Mouse (Mus musculus) CD8-positive naive resting alpha-beta T cell, adult 2 months (primary cell): ENCODE data around the gene Trmt10a.

Source experiments
- DNase-seq, 2 experiments: peaks; one replicate each; pipeline ENCODE4 v3.0.0; 2022; ENCODE audit warnings: low read depth in 2 of 2, low spot score in 2 of 2

Gene Trmt10a

DNA sequence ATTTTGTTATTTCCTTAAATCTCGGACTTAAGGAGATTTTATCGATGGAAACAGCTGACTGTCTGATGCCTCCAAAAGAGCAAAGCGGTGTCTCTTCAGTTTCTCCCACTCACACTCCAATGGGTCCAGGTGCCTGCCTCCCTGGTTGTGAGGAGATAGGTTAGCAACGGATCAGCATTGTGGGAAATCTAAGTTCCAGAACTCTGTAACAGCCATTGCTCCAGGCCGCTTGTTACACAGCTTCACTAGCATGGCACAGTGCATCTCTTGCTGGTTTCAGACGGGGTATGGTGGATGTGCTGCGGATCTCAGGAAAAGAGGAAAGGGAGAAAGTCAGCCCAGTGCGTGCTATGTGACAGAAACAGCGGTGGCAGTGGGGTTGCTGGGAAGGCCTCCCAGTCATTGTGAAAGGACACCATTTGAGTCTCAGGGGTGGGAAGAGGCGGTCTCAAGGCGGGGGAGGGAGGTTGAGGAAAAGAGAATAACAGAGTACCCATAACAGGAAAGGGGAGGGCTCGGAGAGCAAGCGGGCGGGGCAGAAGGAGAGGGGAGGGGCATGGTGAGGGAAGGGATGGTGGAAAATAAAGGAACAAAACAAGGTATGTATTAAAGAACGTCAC lies 50.5 kb downstream of the Trmt10a start, which contains the start of gene 4930579F01Rik:
4930579F01Rik (minus strand) TSS at position 143 of the 620 bp plus-strand sequence.
- no peak for DNase-seq

DNA sequence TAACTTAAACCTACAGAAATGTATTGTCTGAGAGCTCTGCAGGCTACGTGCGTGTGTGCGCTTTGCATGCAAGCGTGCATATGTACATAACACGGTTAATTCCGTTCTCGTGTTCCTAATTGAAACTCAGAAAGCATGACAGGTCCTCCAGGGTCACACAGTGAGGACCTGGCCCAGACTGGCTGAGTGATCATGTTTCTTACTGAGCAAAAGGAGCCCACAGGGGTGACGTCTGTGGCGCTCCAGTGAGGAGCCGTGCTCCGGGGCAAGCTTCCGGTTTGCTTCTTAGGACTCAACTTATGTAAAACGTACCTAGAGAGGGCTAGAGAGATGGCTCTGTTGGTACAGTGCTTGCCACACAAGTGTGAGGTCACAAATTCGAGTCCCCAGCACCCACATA lies 53.8 kb downstream of the Trmt10a start:
- DNase-seq: no peak

DNA sequence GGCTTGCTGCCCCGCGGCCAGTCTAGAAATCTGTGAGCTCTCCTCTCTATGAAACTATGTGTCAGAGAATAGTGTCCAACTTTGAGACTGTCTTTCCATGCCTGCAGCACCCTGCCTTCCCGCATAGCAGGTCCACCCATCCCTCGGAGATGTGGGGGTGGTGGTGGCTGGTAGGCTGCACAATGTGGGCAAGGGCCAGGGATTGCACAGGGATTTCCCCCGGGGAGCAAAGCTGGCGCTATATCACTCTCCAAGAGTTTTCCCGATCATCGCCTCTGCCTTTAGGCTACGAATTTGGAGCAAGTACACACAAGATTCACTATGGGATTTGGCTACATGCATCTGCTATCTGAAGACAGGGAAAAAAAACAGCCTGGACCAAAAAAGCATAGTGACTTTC lies 54.3 kb downstream of the Trmt10a start:
- no peak for DNase-seq

DNA sequence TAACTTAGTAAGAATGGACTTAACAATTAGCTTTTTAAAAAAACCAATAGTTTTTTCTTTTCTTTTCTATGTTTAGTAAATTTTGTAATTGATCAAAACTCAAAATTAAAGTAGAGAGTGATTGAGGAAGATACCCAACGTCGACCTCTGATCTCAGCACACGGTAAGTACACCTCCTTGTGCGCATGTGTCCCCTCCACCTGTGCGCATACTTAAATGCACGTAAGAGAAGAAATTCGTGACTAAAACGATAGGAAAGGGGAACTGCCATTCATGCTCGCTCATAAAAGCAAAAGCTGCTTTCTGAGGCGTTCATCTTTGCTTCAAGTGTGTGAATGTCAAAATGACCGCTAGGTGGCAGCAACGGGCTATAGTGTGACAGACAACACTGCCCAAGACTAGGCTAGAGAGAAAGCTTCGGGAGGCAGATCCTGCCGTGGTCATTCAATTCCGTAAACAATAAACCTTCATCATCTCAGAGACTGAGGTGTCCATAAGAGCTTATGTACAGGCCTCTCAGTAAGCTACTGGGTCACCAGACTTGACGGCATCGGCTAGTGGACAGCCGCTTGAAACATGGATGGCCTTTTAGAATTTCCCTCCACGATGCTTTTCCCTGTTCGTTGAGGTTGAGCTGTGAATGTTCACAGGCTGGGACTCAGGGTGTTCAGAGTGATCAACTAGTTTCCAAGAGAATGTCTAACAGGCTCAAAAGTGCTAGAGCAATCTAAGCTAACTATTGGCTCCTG lies 54.9 kb downstream of the Trmt10a start:
- DNase-seq: peak; percentile 60 to 67

DNA sequence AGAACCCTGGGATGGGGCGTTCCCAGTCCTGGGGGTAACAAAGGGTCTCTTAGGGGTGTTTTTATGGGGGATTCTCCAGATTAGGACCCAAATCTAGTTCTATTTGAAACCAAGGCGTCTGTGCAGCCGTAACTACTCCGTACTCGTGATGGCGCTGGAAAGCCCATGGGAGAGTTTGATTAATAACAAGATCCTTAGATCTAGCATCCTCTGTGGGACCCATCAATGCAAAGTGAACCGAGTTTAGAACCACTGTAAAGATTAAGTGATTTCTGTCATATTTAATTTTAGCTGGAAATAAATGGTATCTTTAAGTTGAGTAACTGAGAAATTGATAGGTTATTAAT lies 55.4 kb downstream of the Trmt10a start:
- DNase-seq: no peak

DNA sequence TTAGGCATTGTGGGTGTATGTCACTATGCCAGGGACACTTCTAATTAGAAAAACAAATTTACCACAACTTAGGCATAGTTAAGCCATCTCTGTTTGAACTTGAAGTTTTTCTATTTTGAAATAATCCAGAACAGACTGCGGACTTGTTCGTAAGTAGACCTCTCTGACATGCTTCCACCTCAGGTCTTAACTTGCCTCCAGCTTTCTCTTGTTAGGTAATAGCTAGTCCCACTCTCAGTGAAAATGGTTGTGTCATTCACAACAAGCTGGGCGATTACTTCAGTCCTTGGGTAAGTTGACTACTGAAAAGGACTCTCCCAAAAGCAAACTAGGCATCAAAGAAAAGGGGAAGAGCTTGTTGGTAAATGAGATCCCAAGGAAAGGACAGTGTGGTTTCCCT lies 65.6 kb downstream of the Trmt10a start:
- DNase-seq: no peak
